Mouse (Mus musculus): Measurements from ENCODE around the gene Ppp2r5b. TPM values are rescaled to one million over a fixed set of nuclear protein-coding genes. Genes with fewer than 3 reads are reported as not detected.

The Ppp2r5b gene
- polyA plus RNA-seq, 1 experiment from 2014 or later: 141 TPM

MicroRNAs within 50 kb of the gene (microRNA counts, 519-probe panel; counts per million panel counts)
- 2,290 counts per million, percentile 34 among the panel's probes with 10 or more counts for microRNA mmu-miR-192

Small RNA genes within 50 kb of the gene (microRNA-seq; reads per million reads assigned to microRNA genes)
- 90.7 reads per million, percentile 53 among the genes with 10 or more reads in this experiment for gene Mir192
- gene Mir194-2: 72.1 reads per million, percentile 51 among the genes with 10 or more reads in this experiment

Other genes starting within 250 kb of the Ppp2r5b start
- gene Slc22a20, start 249.7 kb downstream of the Ppp2r5b start, polyA plus RNA-seq (2015; fragmentation: Nextera tagmentation; extraction: Ambion mirVana): not detected in 2 replicates
- 2.9 and 3.3 TPM in 2 replicates for gene Capn1, start 220.0 kb downstream of the Ppp2r5b start, polyA plus RNA-seq (2015; fragmentation: Nextera tagmentation; extraction: Ambion mirVana)
- 36.8 and 39.3 TPM in 2 replicates for gene Syvn1, start 189.3 kb downstream of the Ppp2r5b start, polyA plus RNA-seq (2015; fragmentation: Nextera tagmentation; extraction: Ambion mirVana)
- 62.5 and 65.1 TPM in 2 replicates for gene Mrpl49, start 178.1 kb downstream of the Ppp2r5b start, polyA plus RNA-seq (2015; fragmentation: Nextera tagmentation; extraction: Ambion mirVana)
- 459 and 483 TPM in 2 replicates for gene Fau, start 178.0 kb downstream of the Ppp2r5b start, polyA plus RNA-seq (2015; fragmentation: Nextera tagmentation; extraction: Ambion mirVana)
- gene Znhit2, start 174.7 kb downstream of the Ppp2r5b start, polyA plus RNA-seq (2015; fragmentation: Nextera tagmentation; extraction: Ambion mirVana): 30.8 and 34.7 TPM in 2 replicates
- gene Tm7sf2, start 167.5 kb downstream of the Ppp2r5b start, polyA plus RNA-seq (2015; fragmentation: Nextera tagmentation; extraction: Ambion mirVana): 51.3 and 53.8 TPM in 2 replicates
- 100.0 and 102 TPM in 2 replicates for gene Vps51, start 158.6 kb downstream of the Ppp2r5b start, polyA plus RNA-seq (2015; fragmentation: Nextera tagmentation; extraction: Ambion mirVana)
- not detected in 2 replicates for gene Tmem262, start 155.8 kb downstream of the Ppp2r5b start, polyA plus RNA-seq (2015; fragmentation: Nextera tagmentation; extraction: Ambion mirVana)
- gene Gm28374, start 153.6 kb downstream of the Ppp2r5b start, polyA plus RNA-seq (2015; fragmentation: Nextera tagmentation; extraction: Ambion mirVana): 1.3 and 1.5 TPM in 2 replicates
- 86.8 and 87.6 TPM in 2 replicates for gene Zfpl1, start 150.9 kb downstream of the Ppp2r5b start, polyA plus RNA-seq (2015; fragmentation: Nextera tagmentation; extraction: Ambion mirVana)
- gene Cdca5, start 150.9 kb downstream of the Ppp2r5b start, polyA plus RNA-seq (2015; fragmentation: Nextera tagmentation; extraction: Ambion mirVana): 5.1 and 7.2 TPM in 2 replicates
- not detected in 2 replicates for gene AC131692.1, start 141.5 kb downstream of the Ppp2r5b start, polyA plus RNA-seq (2015; fragmentation: Nextera tagmentation; extraction: Ambion mirVana)
- 0.41 and 0.53 TPM in 2 replicates for gene Naaladl1, start 130.1 kb downstream of the Ppp2r5b start, polyA plus RNA-seq (2015; fragmentation: Nextera tagmentation; extraction: Ambion mirVana)
- 48.3 and 51.2 TPM in 2 replicates for gene Sac3d1, start 117.2 kb downstream of the Ppp2r5b start, polyA plus RNA-seq (2015; fragmentation: Nextera tagmentation; extraction: Ambion mirVana)
- gene Snx15, start 107.6 kb downstream of the Ppp2r5b start, polyA plus RNA-seq (2015; fragmentation: Nextera tagmentation; extraction: Ambion mirVana): 59.1 and 65.6 TPM in 2 replicates
- 0.20 TPM in 1 of 2 replicates, not detected in the other for gene Batf2, start 94.9 kb downstream of the Ppp2r5b start, polyA plus RNA-seq (2015; fragmentation: Nextera tagmentation; extraction: Ambion mirVana)
- 146 and 150 TPM in 2 replicates for gene Arl2, start 94.3 kb downstream of the Ppp2r5b start, polyA plus RNA-seq (2015; fragmentation: Nextera tagmentation; extraction: Ambion mirVana)
- not detected in 2 replicates for gene Majin, start 51.5 kb downstream of the Ppp2r5b start, polyA plus RNA-seq (2015; fragmentation: Nextera tagmentation; extraction: Ambion mirVana)
- not detected in 2 replicates for gene Gpha2, start 9.5 kb downstream of the Ppp2r5b start, polyA plus RNA-seq (2015; fragmentation: Nextera tagmentation; extraction: Ambion mirVana)
- gene Atg2a, start 5.8 kb upstream of the Ppp2r5b start, polyA plus RNA-seq (2015; fragmentation: Nextera tagmentation; extraction: Ambion mirVana): 16.1 and 16.4 TPM in 2 replicates
- gene Ehd1, start 40.9 kb upstream of the Ppp2r5b start, polyA plus RNA-seq (2015; fragmentation: Nextera tagmentation; extraction: Ambion mirVana): 107 and 111 TPM in 2 replicates
- gene Cdc42bpg, start 70.6 kb upstream of the Ppp2r5b start, polyA plus RNA-seq (2015; fragmentation: Nextera tagmentation; extraction: Ambion mirVana): 0.40 and 0.47 TPM in 2 replicates
- 79.8 and 85.6 TPM in 2 replicates for gene Men1, start 99.1 kb upstream of the Ppp2r5b start, polyA plus RNA-seq (2015; fragmentation: Nextera tagmentation; extraction: Ambion mirVana)
- gene Map4k2, start 105.3 kb upstream of the Ppp2r5b start, polyA plus RNA-seq (2015; fragmentation: Nextera tagmentation; extraction: Ambion mirVana): 20.0 and 21.7 TPM in 2 replicates
- gene Sf1, start 127.8 kb upstream of the Ppp2r5b start, polyA plus RNA-seq (2015; fragmentation: Nextera tagmentation; extraction: Ambion mirVana): 112 and 119 TPM in 2 replicates
- 5.9 and 9.5 TPM in 2 replicates for gene Pygm, start 148.5 kb upstream of the Ppp2r5b start, polyA plus RNA-seq (2015; fragmentation: Nextera tagmentation; extraction: Ambion mirVana)
- gene Rasgrp2, start 163.5 kb upstream of the Ppp2r5b start, polyA plus RNA-seq (2015; fragmentation: Nextera tagmentation; extraction: Ambion mirVana): 73.1 and 93.6 TPM in 2 replicates
- 44.6 and 44.9 TPM in 2 replicates for gene Nrxn2, start 182.9 kb upstream of the Ppp2r5b start, polyA plus RNA-seq (2015; fragmentation: Nextera tagmentation; extraction: Ambion mirVana)

All from midbrain, embryonic 15.5 days (tissue).